In genomic region chr11:30369601-30370240, GRCm38 (mm10) we compare ENCODE assay signal across 19 mouse cellular contexts.
DNase-seq lines count a peak whose midpoint lies in the region; ATAC-seq and TF ChIP-seq lines count a peak whose summit lies in the region.
"Had no signal": no experiment of that assay in that cellular context is flagged by ENCODE, and none has a peak within 500 bp of the region (broad histone marks: within the 10 kb centered on the region; RNA-seq: fewer than 3 reads in every experiment).

No protein-coding gene starts in this region.

- no peaks in the 10 kb centered on the region for H3K9me3 ChIP-seq in heart, embryonic 10.5 days
- 0 out of 2 replicates have a peak, but pooled peaks cover 5% of the 10 kb centered on the region for H3K9me3 ChIP-seq in heart, postnatal 0 days (replicated peaks; ENCODE audit: control insufficient read depth, low read length)
- H3K9me3 ChIP-seq: limb, embryonic 10.5 days; liver, embryonic 12.5 days; neural tube, embryonic 15.5 days had no signal

- TF ChIP-seq EP300 in heart, postnatal 0 days (IDR thresholded peaks at IDR 0.05; ENCODE audit: low read depth): peak; percentile 54; the same call in 1 of the 2 replicates

- no peak overlapping the region for H3K4me2 ChIP-seq in heart, postnatal 0 days (ENCODE audit: low read depth, low read length)
- H3K4me2 ChIP-seq: liver, embryonic 12.5 days; neural tube, embryonic 15.5 days had no signal

- ATAC-seq in heart, postnatal 0 days (ENCODE audit: insufficient read depth, low read depth): peak; percentile 49
- no peak for ATAC-seq in activated CD4-positive, CD25-positive, alpha-beta regulatory T cell, adult 4 months
- ATAC-seq: inflammation-experienced regulatory T-cells, adult 6 months; liver, embryonic 12.5 days had no signal

- H3K9ac ChIP-seq in heart, postnatal 0 days (replicated peaks; ENCODE audit: low read depth, low read length): no peak overlapping the region
- H3K9ac ChIP-seq: liver, embryonic 12.5 days; neural tube, embryonic 15.5 days had no signal

- H3K27me3 ChIP-seq in heart, embryonic 10.5 days (ENCODE audit: insufficient read depth, poor library complexity, severe bottlenecking): no peaks in the 10 kb centered on the region
- no peaks in the 10 kb centered on the region for H3K27me3 ChIP-seq in heart, postnatal 0 days (ENCODE audit: control insufficient read depth, insufficient read depth, low read length)
- H3K27me3 ChIP-seq: liver, embryonic 12.5 days; neural tube, embryonic 15.5 days had no signal

- H3K36me3 ChIP-seq in heart, embryonic 10.5 days: no peaks in the 10 kb centered on the region
- H3K36me3 ChIP-seq in heart, postnatal 0 days (replicated peaks; ENCODE audit: control insufficient read depth, insufficient read depth, low read length): no peaks in the 10 kb centered on the region
- H3K36me3 ChIP-seq: limb, embryonic 10.5 days; liver, embryonic 12.5 days; neural tube, embryonic 15.5 days had no signal

- TF ChIP-seq CTCF in heart, postnatal 0 days (IDR thresholded peaks at IDR 0.05; ENCODE audit: low read depth): no peak

- no peak overlapping the region for H3K27ac ChIP-seq in heart, embryonic 10.5 days
- H3K27ac ChIP-seq in heart, postnatal 0 days (ENCODE audit: low read depth): peak overlapping the region; percentile 51
- H3K27ac ChIP-seq: layer of hippocampus, adult 2 months; limb, embryonic 10.5 days; liver, embryonic 12.5 days; neural tube, embryonic 15.5 days had no signal

- 64% methylated on average over 2 of the region's 2 CpGs for WGBS in heart, embryonic 10.5 days
- 59% methylated on average over 2 of the region's 2 CpGs for WGBS in heart, postnatal 0 days

- no peak overlapping the region for H3K4me3 ChIP-seq in heart, embryonic 10.5 days
- no peak overlapping the region for H3K4me3 ChIP-seq in heart, postnatal 0 days (ENCODE audit: low read depth, low read length)
- H3K4me3 ChIP-seq: layer of hippocampus, adult 2 months; limb, embryonic 10.5 days; liver, embryonic 12.5 days; myocyte; neural tube, embryonic 15.5 days had no signal

- DNase-seq in heart, adult 18-20 months: peak; percentile 49 to 69
- no peak for DNase-seq in heart, embryonic 10.5 days (ENCODE audit: low spot score)
- peak; percentile 14 for DNase-seq in kidney, postnatal 10 days
- no peak for DNase-seq in kidney, adult 9 months
- DNase-seq in heart, postnatal 0 days (ENCODE audit: low spot score): no peak
- DNase-seq in lung, postnatal 36 days: peak; percentile 16
- DNase-seq: adrenal gland, adult 8-10 months; cerebellum, adult 11 months; cerebellum, postnatal 25 days; midbrain, embryonic 14.5 days; right cerebral cortex, postnatal 4 days; thymus, postnatal 36 days had no signal

- H3K4me1 ChIP-seq in heart, embryonic 10.5 days: no peaks in the 10 kb centered on the region
- no peaks in the 10 kb centered on the region for H3K4me1 ChIP-seq in heart, postnatal 0 days (ENCODE audit: control insufficient read depth, insufficient read depth)
- H3K4me1 ChIP-seq: limb, embryonic 10.5 days; liver, embryonic 12.5 days; neural tube, embryonic 15.5 days had no signal

Comparison
In these comparisons a context has a peak if more than half of its experiments do, and no peak if none do; other contexts are left out.
1. DNase-seq: peak in heart, adult 18-20 months (2 of 2), kidney, postnatal 10 days (single experiment) and lung, postnatal 36 days (single experiment); none in heart, embryonic 10.5 days (single experiment), kidney, adult 9 months (single experiment) and heart, postnatal 0 days (single experiment).